Mouse (Mus musculus) liver, embryonic 11.5 days (tissue): ENCODE measurements around the gene Uba52. TPM values are rescaled to one million over a fixed set of nuclear protein-coding genes. Genes with fewer than 3 reads are reported as not detected.

Source experiments
- ATAC-seq: fragments of 200-750 bp; cut with Nextera tagmentation; replicated peaks from 2 replicates; pipeline ENCODE4 v1.8.0; 2017; ENCODE audit warnings: moderate number of reproducible peaks, mild to moderate bottlenecking, moderate TSS enrichment, moderate library complexity; ENCODE audit not compliant: low FRiP score
- DNase-seq: peaks from one replicate; pipeline ENCODE4 v3.0.0-alpha.2; 2017; ENCODE audit warnings: low spot score
- H3K27ac ChIP-seq: fragments of 300-500 bp; sonication (generic); 2 replicates; pipeline ENCODE4 v1.5.1; 2014; ENCODE audit warnings: mild to moderate bottlenecking, low read depth, low read length, control low read depth
- H3K27me3 ChIP-seq: fragments of 300-500 bp; sonication (generic); replicated peaks from 2 replicates; pipeline ENCODE4 v1.6.1; 2014; ENCODE audit warnings: low read length, mixed read lengths; ENCODE audit not compliant: control insufficient read depth, insufficient read depth
- H3K36me3 ChIP-seq: fragments of 300-500 bp; sonication (generic); 2 replicates; pipeline ENCODE4 v1.6.1; 2014; ENCODE audit warnings: mild to moderate bottlenecking, low read length, moderate library complexity, mixed read lengths; ENCODE audit not compliant: control insufficient read depth, insufficient read depth
- H3K4me1 ChIP-seq: fragments of 300-500 bp; sonication (generic); replicated peaks from 2 replicates; pipeline ENCODE4 v1.6.1; 2014; ENCODE audit warnings: low read length, mixed read lengths; ENCODE audit not compliant: control insufficient read depth, insufficient read depth
- H3K4me2 ChIP-seq: fragments of 300-500 bp; sonication (generic); 2 replicates; pipeline ENCODE4 v1.6.1; 2014; ENCODE audit warnings: mild to moderate bottlenecking, control low read depth, moderate library complexity
- H3K4me3 ChIP-seq: fragments of 300-500 bp; sonication (generic); 2 replicates; pipeline ENCODE4 v1.5.1; 2014; ENCODE audit warnings: low read depth, low read length, control low read depth
- H3K9ac ChIP-seq: fragments of 300-500 bp; sonication (generic); 2 replicates; pipeline ENCODE4 v1.6.1; 2014; ENCODE audit warnings: low read depth, low read length, control low read depth
- H3K9me3 ChIP-seq: fragments of 300-500 bp; sonication (generic); 2 replicates; pipeline ENCODE4 v1.6.1; 2016; ENCODE audit warnings: low read length, inconsistent platforms, mixed read lengths; ENCODE audit not compliant: control insufficient read depth
- WGBS: fragments of 180-500 bp; shearing (Covaris S2); extraction: QIAGEN DNeasy Blood & Tissue Kit; methylation state at CpG from one replicate; pipeline ENCODE4 v1.1.7; 2014; 5-methylcytosine and 5-hydroxymethylcytosine counted together
- polyA plus RNA-seq: library from polyadenylated mRNA; unstranded; fragments of >200 nt; fragmentation: Nextera tagmentation; extraction: Ambion mirVana; gene quantifications from 2 replicates; pipeline ENCODE4 v1.2.1, GENCODE M21; 2014

Uba52 gene
- polyA plus RNA-seq, 1 experiment from 2014 or later: 1,077 TPM

- under 1% methylated on average over 32 of the region's 32 CpGs for WGBS
Observed at GRCm38 (mm10) chr8:70538633-70539076, 28.1 kb upstream of the Uba52 start.

DNA sequence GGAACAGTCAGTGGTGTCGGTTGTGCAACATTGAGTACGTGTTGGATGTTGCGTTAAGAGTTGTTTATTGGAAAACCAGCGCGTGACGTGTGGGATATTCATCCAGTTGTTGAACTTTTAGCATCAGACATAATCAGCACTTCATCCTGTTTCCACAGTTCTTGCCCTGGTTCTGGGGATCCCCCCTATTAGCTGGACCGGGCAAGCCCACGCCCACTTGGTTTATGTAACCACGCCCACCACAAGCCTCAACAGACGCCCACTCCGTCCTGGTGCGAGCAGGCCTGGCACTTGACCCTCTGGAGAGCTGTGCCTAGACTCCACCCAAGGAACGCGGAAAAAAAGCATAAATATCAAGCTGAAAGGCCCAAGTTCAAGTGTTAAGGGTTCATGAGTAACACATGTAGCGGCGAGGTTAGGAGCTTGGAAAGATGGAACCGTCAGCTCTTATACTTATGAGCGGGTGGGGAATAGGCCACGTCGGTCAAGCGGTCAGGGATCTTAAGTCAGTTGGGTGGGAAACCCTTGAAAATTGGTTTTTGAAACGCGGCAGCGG lies 27.5 kb upstream of the Uba52 start:
- Histone ChIP-seq H3K27ac (peak overlapping the region; percentile 81), H3K36me3 (peaks cover 34% of the 10 kb centered on the region; the same call in 1 of the 2 replicates), H3K4me1 (peaks cover 30% of the 10 kb centered on the region), H3K4me2 (peak overlapping the region; percentile 93), H3K9ac (peak overlapping the region; percentile 59), H3K9me3 (no peaks in the 10 kb centered on the region), H3K27me3 (no peaks in the 10 kb centered on the region), H3K4me3 (peak overlapping the region; percentile 78)
- ATAC-seq (no peak; the same call in 1 of the 2 replicates), DNase-seq (peak; percentile 67)
- WGBS: 16% methylated on average over 24 of the region's 24 CpGs

More at GRCm38 (mm10) chr8:70538633-70539076, 28.1 kb upstream of the Uba52 start:
- DNase-seq (peak; percentile 99), ATAC-seq (peak; percentile 71)
- Histone ChIP-seq H3K9me3 (no peaks in the 10 kb centered on the region), H3K27ac (peak overlapping the region; percentile 94), H3K4me2 (peak overlapping the region; percentile 93), H3K4me1 (peaks cover 35% of the 10 kb centered on the region), H3K9ac (peak overlapping the region; percentile 64), H3K4me3 (peak overlapping the region; percentile 78), H3K36me3 (peaks cover 29% of the 10 kb centered on the region; the same call in 1 of the 2 replicates), H3K27me3 (no peaks in the 10 kb centered on the region)

GRCm38 (mm10) chr8:70535701-70536100 lies 25.1 kb upstream of the Uba52 start:
- no peak overlapping the region for H3K4me2 ChIP-seq
- WGBS: 85% methylated on average over 2 of the region's 2 CpGs
- H3K36me3 ChIP-seq: peaks cover 57% of the 10 kb centered on the region
- H3K4me1 ChIP-seq: peaks cover 11% of the 10 kb centered on the region
- H3K4me3 ChIP-seq: no peak overlapping the region
- no peaks in the 10 kb centered on the region for H3K9me3 ChIP-seq
- no peak overlapping the region for H3K9ac ChIP-seq
- H3K27ac ChIP-seq: no peak overlapping the region
- ATAC-seq (no peak), DNase-seq (no peak)
- H3K27me3 ChIP-seq: no peaks in the 10 kb centered on the region

DNA sequence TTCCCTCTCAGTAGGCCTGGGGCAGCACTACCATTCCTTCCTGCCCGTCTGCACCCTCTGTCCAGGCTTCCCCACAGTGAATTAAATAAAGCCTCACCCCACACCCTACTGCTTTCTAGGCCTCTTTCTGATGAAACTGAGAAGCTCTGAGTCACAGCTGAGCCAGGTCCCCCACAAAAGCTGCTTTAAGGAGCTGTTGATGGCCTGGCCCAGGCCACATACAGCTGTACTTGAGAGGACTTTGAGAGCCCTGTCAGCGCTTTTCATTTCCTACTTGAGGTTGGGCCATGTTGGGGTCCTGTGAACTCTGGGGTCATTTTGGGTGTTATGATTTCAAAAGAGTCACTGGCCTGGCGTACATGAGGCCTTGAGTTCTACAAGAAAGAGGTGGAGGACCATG lies 24.6 kb upstream of the Uba52 start:
- H3K4me1 ChIP-seq: peaks cover 6% of the 10 kb centered on the region
- no peak overlapping the region for H3K4me2 ChIP-seq
- 90% methylated on average over 3 of the region's 3 CpGs for WGBS
- no peak overlapping the region for H3K4me3 ChIP-seq
- H3K9me3 ChIP-seq: no peaks in the 10 kb centered on the region
- H3K27ac ChIP-seq: no peak overlapping the region
- ATAC-seq (no peak), DNase-seq (no peak)
- H3K9ac ChIP-seq: no peak overlapping the region
- peaks cover 60% of the 10 kb centered on the region for H3K36me3 ChIP-seq
- H3K27me3 ChIP-seq: no peaks in the 10 kb centered on the region

DNA sequence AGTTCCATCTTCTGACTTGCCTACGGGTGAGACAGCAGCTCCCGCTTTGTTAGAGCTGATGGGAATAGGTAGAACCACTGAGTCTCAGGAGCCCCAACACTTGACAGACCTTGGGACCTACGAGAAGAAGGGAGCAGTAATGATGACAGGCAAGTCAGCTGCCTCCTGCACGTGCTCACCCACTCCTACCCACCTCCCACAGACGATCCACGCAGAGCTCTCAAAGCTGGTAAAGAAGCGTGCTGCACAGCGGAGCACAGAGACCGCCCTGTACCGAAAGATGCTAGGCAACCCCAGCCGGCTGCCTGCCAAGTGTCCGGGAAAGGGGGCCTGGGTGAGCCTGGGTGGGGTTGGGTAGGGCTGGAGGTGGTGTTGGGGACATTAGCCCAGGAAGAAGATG lies 23.7 kb upstream of the Uba52 start:
- no peak overlapping the region for H3K27ac ChIP-seq
- peaks cover 12% of the 10 kb centered on the region for H3K4me1 ChIP-seq
- H3K9ac ChIP-seq: no peak overlapping the region
- H3K9me3 ChIP-seq: no peaks in the 10 kb centered on the region
- no peak overlapping the region for H3K4me2 ChIP-seq
- H3K4me3 ChIP-seq: no peak overlapping the region
- 94% methylated on average over 12 of the region's 12 CpGs for WGBS
- no peak for ATAC-seq
- peaks cover 62% of the 10 kb centered on the region for H3K36me3 ChIP-seq
- no peak for DNase-seq
- H3K27me3 ChIP-seq: no peaks in the 10 kb centered on the region

DNA sequence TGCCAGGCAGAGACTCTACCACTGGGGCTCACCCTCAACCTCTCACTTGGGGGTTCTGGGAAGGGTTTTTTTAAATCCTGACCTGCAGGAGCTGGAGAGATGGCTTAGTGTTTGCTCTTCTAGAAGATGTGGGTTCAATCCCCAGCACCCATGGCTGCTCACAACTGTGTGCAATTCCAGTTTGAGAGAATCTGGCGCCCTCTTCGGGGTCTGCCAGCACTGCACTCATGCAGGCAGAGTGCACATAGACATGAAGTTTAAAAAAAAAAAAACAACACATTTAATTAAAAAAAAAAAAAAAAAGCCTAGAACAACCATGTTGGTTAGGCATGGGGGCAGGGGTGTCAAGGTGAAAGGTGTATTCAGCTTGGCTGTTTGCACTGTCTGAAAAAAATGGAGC lies 19.7 kb upstream of the Uba52 start:
- Histone ChIP-seq H3K36me3 (peaks cover 48% of the 10 kb centered on the region), H3K4me3 (peak overlapping the region; percentile 96; the same call in 1 of the 2 replicates), H3K4me1 (peaks cover 26% of the 10 kb centered on the region), H3K27me3 (no peaks in the 10 kb centered on the region), H3K27ac (no peak overlapping the region), H3K4me2 (peak overlapping the region; percentile 93; the same call in 1 of the 2 replicates), H3K9me3 (no peaks in the 10 kb centered on the region), H3K9ac (no peak overlapping the region)
- no peak for ATAC-seq
- no peak for DNase-seq
- 84% methylated on average over 2 of the region's 2 CpGs for WGBS

DNA sequence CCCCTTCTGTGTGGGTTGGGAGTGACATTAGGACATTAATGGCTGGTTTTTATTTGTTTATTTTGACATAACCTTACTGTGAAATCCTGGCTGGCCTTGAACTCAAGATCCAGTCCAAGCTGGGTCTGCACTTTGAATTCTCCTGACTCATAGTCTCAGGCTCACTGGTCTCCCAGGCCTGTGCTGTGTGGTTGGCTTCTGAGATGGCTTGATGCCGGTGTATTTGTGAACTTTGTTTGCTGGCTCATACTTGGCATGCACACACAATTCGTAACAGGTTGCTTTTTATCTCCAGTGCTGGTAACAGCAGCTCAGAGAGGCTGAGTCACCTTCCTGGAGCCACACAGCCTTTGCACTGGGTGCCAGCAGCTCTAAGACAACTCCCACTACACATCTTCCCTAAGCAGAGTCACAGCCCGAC lies 19.1 kb upstream of the Uba52 start:
- DNase-seq: no peak
- Histone ChIP-seq H3K4me2 (peak overlapping the region; percentile 93), H3K4me1 (peaks cover 26% of the 10 kb centered on the region), H3K27ac (peak overlapping the region; percentile 60; the same call in 1 of the 2 replicates), H3K27me3 (no peaks in the 10 kb centered on the region), H3K4me3 (peak overlapping the region; percentile 96), H3K9me3 (no peaks in the 10 kb centered on the region), H3K9ac (peak overlapping the region; percentile 97; the same call in 1 of the 2 replicates), H3K36me3 (peaks cover 42% of the 10 kb centered on the region)
- 77% methylated on average over 3 of the region's 3 CpGs for WGBS
- ATAC-seq: no peak

DNA sequence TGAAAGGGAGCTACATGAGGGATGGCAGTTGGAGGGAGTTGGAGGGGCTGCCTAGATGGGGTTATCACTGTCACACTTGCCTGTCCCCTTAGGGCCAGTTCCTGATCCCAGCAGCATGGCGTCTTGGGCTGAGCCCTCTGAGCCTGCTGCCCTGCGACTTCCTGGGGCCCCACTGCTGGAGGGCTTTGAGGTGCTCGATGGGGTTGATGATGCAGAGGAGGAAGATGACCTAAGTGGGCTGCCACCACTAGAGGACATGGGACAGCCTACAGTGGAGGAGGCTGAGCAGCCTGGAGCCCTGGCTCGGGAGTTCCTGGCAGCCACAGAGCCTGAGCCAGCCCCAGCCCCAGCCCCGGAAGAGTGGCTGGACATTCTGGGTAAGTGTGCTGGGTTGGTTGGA lies 18.7 kb upstream of the Uba52 start:
- Histone ChIP-seq H3K36me3 (peaks cover 38% of the 10 kb centered on the region), H3K4me3 (peak overlapping the region; percentile 96), H3K27ac (peak overlapping the region; percentile 60; the same call in 1 of the 2 replicates), H3K9ac (peak overlapping the region; percentile 97), H3K27me3 (no peaks in the 10 kb centered on the region), H3K9me3 (no peaks in the 10 kb centered on the region), H3K4me1 (peaks cover 26% of the 10 kb centered on the region), H3K4me2 (peak overlapping the region; percentile 93)
- no peak for ATAC-seq
- DNase-seq: no peak
- WGBS: 42% methylated on average over 5 of the region's 5 CpGs
